Mouse (Mus musculus): ENCODE measurements around the gene Trp53i11. TPM values are rescaled to one million over a fixed set of nuclear protein-coding genes. Genes with fewer than 3 reads are reported as not detected.

Trp53i11 gene
- polyA plus RNA-seq, 1 experiment: 54.5 TPM

DNA sequence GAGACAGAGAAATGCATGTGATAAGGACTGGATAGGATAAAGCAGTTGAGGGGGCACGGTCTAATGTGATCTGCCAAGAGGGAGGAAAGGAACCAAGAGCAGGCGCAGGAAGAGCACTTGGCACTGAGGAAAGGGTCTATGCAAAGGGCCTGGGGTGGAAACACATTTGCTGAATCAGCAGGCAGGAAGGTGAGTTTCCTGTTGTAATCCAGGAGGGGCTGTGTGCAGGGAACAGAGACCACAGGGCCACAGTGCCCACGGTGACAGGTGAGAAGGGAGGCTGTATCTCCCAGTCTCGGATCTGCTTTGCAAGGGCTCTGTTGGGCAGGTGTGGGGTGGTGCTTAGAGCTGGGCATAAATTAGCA, 9.1 kb upstream of the Trp53i11 start:
- no peak for TF ChIP-seq POLR2A (IDR thresholded peaks at IDR 0.05; ENCODE audit: borderline replicate concordance, insufficient read depth, low read length)
- no peak for TF ChIP-seq CTCF (IDR thresholded peaks at IDR 0.05; ENCODE audit: borderline replicate concordance, insufficient read depth, low read depth, low read length)
- whole genome bisulfite sequencing: 94% methylated on average over 4 of the region's 4 CpGs
- no peaks in the 10 kb centered on the region for H3K27me3 ChIP-seq (ENCODE audit: control insufficient read depth, insufficient read depth, low read length)
- no peak overlapping the region for H3K4me3 ChIP-seq (replicated peaks; ENCODE audit: insufficient read depth, low read depth, low read length)
- peaks cover 36% of the 10 kb centered on the region for H3K4me1 ChIP-seq (ENCODE audit: control insufficient read depth, insufficient read depth, low read length)
- DNase-seq: no peak
- H3K27ac ChIP-seq (ENCODE audit: insufficient read depth, low read length): no peak overlapping the region

DNA sequence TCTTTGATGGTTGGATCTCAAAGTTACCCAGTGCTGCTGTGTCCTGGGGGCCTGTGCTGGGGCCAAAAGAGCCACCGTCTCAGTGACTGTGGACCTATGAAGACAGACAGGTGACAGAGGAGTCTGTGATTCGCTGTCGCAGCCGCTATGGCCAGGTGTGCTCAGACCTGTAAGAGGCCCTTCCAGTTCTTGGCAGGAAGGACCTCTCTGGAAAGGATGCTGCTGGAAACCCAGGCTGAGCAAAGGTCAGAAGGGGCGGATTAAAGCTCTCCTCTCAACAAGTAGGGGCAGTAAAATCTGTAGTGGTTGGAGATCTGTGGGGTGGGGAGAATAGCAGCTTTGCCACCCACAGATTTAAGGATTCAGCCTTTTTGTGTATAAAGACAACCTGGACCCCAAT, 7.7 kb upstream of the Trp53i11 start:
- TF ChIP-seq POLR2A (IDR thresholded peaks at IDR 0.05; ENCODE audit: borderline replicate concordance, insufficient read depth, low read length) (no peak), CTCF (IDR thresholded peaks at IDR 0.05; ENCODE audit: borderline replicate concordance, insufficient read depth, low read depth, low read length) (no peak)

DNA sequence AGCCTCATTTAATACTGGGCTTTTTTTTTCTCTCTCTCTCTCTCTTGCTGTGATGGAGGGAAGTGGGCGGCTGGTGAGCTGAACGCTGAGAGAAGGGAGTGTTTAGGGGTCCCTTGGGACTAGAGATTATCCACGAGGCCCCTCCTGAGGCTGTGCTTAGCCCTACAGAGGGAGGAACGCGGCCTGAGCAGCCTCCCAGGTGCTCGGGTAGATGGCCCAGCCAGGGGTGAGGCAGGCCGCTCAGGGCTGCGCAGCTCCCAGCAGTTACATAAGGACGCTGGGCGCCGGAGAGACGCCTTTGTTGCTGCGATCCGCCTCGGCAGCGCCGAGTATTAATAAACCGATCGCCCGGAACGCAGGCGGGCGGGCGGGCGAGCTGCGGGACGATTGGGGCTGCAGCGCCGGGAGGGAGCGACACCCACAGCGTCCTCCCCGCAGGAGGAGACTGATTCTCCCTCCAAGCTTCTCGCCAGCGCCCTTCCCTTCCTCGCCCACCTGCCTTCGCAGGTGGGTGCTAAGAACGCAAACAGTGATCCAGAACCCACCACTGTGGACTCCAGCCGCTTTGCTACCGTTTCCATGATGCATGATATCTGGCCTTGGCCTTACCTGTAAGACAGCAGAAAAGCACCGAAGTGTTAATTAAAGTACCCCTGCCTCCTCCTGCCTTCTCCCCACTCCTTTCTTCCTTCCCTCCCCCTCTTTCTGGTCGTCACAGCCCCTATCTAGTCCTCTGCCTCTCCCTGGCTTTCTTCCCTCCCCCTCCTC, 7.1 kb upstream of the Trp53i11 start:
- peak overlapping the region; percentile 19 for H3K27ac ChIP-seq (ENCODE audit: insufficient read depth, low read length)
- DNase-seq: peak; percentile 69 to 76
- peaks cover 26% of the 10 kb centered on the region for H3K4me1 ChIP-seq (ENCODE audit: control insufficient read depth, insufficient read depth, low read length)
- 11% methylated on average over 41 of the region's 41 CpGs for WGBS
- peak overlapping the region; percentile 41 for H3K4me3 ChIP-seq (replicated peaks; ENCODE audit: insufficient read depth, low read depth, low read length)
- TF ChIP-seq CTCF (IDR thresholded peaks at IDR 0.05; ENCODE audit: borderline replicate concordance, insufficient read depth, low read depth, low read length): no peak
- TF ChIP-seq POLR2A (IDR thresholded peaks at IDR 0.05; ENCODE audit: borderline replicate concordance, insufficient read depth, low read length): no peak
- H3K27me3 ChIP-seq (ENCODE audit: control insufficient read depth, insufficient read depth, low read length): no peaks in the 10 kb centered on the region

More for the DNA sequence above, 7.7 kb upstream of the Trp53i11 start:
- DNase-seq: no peak
- Histone ChIP-seq H3K27me3 (ENCODE audit: control insufficient read depth, insufficient read depth, low read length) (no peaks in the 10 kb centered on the region), H3K27ac (ENCODE audit: insufficient read depth, low read length) (peak overlapping the region; percentile 19; the same call in 1 of the 2 replicates), H3K4me3 (replicated peaks; ENCODE audit: insufficient read depth, low read depth, low read length) (no peak overlapping the region), H3K4me1 (ENCODE audit: control insufficient read depth, insufficient read depth, low read length) (peaks cover 26% of the 10 kb centered on the region)
- 82% methylated on average over 5 of the region's 5 CpGs for WGBS

DNA sequence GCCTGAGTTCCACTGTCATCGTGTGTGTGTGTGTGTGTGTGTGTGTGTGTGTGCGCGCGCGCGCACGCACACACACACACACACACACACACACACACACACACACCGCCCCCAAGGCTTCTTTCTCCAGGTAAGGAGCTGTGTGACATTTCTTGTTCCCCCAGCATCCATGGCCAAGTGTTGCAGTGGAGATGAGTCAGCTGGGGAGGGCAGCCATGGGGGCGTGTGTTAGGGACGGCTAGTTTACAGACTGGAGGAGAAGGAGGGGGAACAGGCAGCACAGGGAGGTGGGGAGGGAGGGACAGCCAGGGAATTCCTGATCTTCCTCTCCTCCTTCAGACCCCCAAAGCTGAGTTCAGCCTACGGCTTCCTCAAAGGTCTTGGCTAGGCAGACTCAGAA, 4.5 kb upstream of the Trp53i11 start:
- Histone ChIP-seq H3K27me3 (ENCODE audit: control insufficient read depth, insufficient read depth, low read length) (no peaks in the 10 kb centered on the region), H3K27ac (ENCODE audit: insufficient read depth, low read length) (no peak overlapping the region), H3K4me3 (replicated peaks; ENCODE audit: insufficient read depth, low read depth, low read length) (no peak overlapping the region), H3K4me1 (ENCODE audit: control insufficient read depth, insufficient read depth, low read length) (peaks cover 4% of the 10 kb centered on the region; the same call in 1 of the 2 replicates)
- TF ChIP-seq CTCF (IDR thresholded peaks at IDR 0.05; ENCODE audit: borderline replicate concordance, insufficient read depth, low read depth, low read length) (no peak), POLR2A (IDR thresholded peaks at IDR 0.05; ENCODE audit: borderline replicate concordance, insufficient read depth, low read length) (no peak)
- 87% methylated on average over 11 of the region's 11 CpGs for WGBS
- no peak for DNase-seq

DNA sequence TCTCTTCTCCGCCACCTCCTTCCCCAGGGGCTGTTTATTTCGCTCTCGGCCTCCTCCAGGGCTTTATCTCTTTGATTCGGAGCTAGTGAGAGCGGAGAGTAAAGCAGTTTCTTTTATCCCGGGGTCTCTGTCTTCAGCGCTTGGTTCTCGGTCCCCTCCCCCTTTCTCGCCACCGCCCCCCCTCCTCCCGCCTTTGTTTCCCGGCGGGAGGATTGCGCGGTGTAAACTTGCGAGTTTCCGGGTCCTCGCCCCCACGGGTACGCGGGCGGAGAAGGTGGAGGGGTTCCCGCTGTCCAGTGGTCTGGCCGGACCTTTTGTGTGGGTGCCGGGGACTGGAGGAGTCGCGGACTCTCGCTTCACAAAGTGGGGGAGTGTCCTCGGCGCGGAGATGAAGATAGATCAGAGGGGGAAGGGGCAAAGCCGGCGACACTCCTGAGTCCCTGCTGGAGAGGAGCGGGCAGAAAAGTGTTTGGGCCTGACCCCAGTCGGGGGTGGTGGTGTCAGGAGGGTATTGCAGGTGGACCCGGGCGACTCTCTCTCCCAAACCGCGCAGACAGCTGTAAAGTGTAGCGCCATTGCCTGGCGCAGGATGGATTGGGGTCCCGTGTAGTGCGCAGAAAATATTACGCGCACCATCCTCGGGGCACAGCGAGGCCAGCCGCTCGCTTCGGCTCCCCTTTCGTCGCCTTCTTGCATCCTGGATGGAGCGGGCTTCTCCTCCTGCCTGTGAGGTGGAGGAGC, 842 bp downstream of the Trp53i11 start:
- H3K27ac ChIP-seq (ENCODE audit: insufficient read depth, low read length): peak overlapping the region; percentile 68; the same call in 1 of the 2 replicates
- peaks cover 12% of the 10 kb centered on the region for H3K4me1 ChIP-seq (ENCODE audit: control insufficient read depth, insufficient read depth, low read length)
- WGBS: under 1% methylated on average over 53 of the region's 53 CpGs
- H3K27me3 ChIP-seq (ENCODE audit: control insufficient read depth, insufficient read depth, low read length): no peaks in the 10 kb centered on the region
- no peak for TF ChIP-seq POLR2A (IDR thresholded peaks at IDR 0.05; ENCODE audit: borderline replicate concordance, insufficient read depth, low read length)
- TF ChIP-seq CTCF (IDR thresholded peaks at IDR 0.05; ENCODE audit: borderline replicate concordance, insufficient read depth, low read depth, low read length): no peak
- H3K4me3 ChIP-seq (replicated peaks; ENCODE audit: insufficient read depth, low read depth, low read length): peak overlapping the region; percentile 86
- peak in 1 of 2 experiments; percentile 50 for DNase-seq

DNA sequence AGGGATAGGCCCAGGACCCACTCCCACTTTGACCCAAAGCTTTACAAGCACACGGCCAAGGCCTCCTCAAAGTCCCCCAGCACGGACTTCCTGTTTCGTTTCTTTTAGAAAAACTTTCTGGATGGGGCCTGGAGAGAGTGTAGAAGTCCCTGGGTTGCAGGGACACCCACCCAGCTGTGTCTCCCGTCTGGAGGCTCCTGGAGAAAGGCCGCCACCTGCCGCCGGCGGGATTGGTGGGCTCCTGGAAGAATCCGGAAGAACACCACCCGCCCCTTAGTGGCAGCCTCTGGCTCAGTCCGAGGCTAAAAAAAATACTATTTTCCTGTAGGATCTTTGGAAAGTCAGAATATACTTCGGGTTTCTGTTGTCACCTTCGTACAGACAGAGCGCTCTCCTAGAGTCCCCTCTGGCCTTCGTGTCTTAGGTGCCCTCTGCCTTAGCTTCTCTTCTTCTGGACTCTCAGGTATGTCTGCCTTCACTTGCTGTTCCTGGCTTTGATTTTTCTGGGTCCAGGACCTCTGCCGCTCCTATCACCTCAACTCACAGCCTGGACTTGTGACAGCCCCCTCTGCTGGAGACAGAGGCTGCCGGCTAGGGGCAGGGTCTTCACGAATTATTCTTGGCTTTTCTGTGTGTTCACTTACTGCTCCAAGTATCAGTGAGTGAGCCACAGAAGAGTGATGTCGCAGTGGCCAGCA, 1.6 kb downstream of the Trp53i11 start:
- DNase-seq: peak; percentile 58 to 63
- Histone ChIP-seq H3K27ac (ENCODE audit: insufficient read depth, low read length) (no peak overlapping the region), H3K4me1 (ENCODE audit: control insufficient read depth, insufficient read depth, low read length) (peaks cover 16% of the 10 kb centered on the region), H3K4me3 (replicated peaks; ENCODE audit: insufficient read depth, low read depth, low read length) (peak overlapping the region; percentile 86), H3K27me3 (ENCODE audit: control insufficient read depth, insufficient read depth, low read length) (no peaks in the 10 kb centered on the region)
- 19% methylated on average over 19 of the region's 19 CpGs for WGBS
- no peak for TF ChIP-seq POLR2A (IDR thresholded peaks at IDR 0.05; ENCODE audit: borderline replicate concordance, insufficient read depth, low read length)
- peak; percentile 40; the same call in 1 of the 2 replicates for TF ChIP-seq CTCF (IDR thresholded peaks at IDR 0.05; ENCODE audit: borderline replicate concordance, insufficient read depth, low read depth, low read length)

DNA sequence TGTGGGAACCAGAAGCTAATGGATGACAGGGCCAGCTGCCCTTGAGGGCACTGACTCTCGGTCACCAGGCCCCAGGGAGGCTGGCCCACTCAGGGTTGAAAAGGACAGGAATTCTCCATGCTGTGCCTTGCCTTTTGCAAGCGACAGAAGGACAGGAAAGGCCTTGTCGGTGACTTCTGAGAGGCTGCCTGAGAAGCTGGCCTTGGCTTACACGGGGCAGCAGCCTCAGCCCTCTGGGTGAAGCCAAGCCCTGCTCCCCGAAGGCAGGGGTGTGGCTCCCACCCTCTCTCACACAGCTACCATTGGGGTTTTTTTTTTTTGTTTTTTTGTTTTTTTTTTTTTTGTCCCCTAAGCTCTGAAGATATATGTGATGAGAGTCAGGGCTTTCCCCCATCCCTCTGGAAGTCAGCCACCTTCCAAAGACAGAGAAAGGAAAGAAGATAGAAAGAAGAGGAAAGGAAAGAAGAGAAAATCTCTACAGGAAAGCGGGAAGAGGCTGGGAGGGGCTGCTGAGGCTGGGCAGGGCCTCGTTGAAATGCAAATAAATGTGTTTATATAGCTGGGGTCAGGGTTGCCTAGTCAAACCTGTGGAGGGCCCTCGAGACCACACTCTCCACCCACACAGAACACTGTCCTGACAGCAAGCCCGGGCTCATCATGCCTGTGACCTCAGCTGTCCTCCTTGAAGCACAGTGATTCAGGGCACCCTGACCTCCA, 3.6 kb downstream of the Trp53i11 start:
- peak in 1 of 2 experiments; percentile 29 for DNase-seq
- Histone ChIP-seq H3K27ac (ENCODE audit: insufficient read depth, low read length) (0 out of 2 replicates have a peak overlapping the region, but pooled peaks have one; percentile 22), H3K4me3 (replicated peaks; ENCODE audit: insufficient read depth, low read depth, low read length) (no peak overlapping the region), H3K4me1 (ENCODE audit: control insufficient read depth, insufficient read depth, low read length) (peaks cover 25% of the 10 kb centered on the region), H3K27me3 (ENCODE audit: control insufficient read depth, insufficient read depth, low read length) (no peaks in the 10 kb centered on the region)
- TF ChIP-seq CTCF (IDR thresholded peaks at IDR 0.05; ENCODE audit: borderline replicate concordance, insufficient read depth, low read depth, low read length): no peak
- no peak for TF ChIP-seq POLR2A (IDR thresholded peaks at IDR 0.05; ENCODE audit: borderline replicate concordance, insufficient read depth, low read length)
- WGBS: 41% methylated on average over 9 of the region's 9 CpGs

Data from cerebellum, adult 2 months (tissue).